Mouse (Mus musculus) megakaryocyte, adult 5-6 weeks (primary cell): ENCODE measurements at regions not wholly inside any gene's neighbourhood (a gene's known extent, or its start where the extent isn't known, plus 50 kb on each side); places are given as distances from the start of the nearest gene placed in this dataset.
"Not testable (repeated sequence)": the region's sequence is repeated elsewhere in the genome, so short reads cannot be mapped to it uniquely, and the experiment has no call there.

Experiments
- ATAC-seq: 2 replicates; pipeline ENCODE4 v1.8.0; 2016; ENCODE audit warnings: mild to moderate bottlenecking, inconsistent platforms; ENCODE audit not compliant: poor library complexity, severe bottlenecking

- ATAC-seq = not testable (repeated sequence)
Measured at GRCm38 (mm10) chr13:11030874-11031273, 670.2 kb upstream of the Chrm3 start.

- ATAC-seq = no peak
Measured at GRCm38 (mm10) chr13:11030381-11030780, 669.7 kb upstream of the Chrm3 start.

- ATAC-seq = no peak
Measured at GRCm38 (mm10) chr13:11025918-11026317, 665.3 kb upstream of the Chrm3 start.

GRCm38 (mm10) chr13:11024441-11024840 lies 663.8 kb upstream of the Chrm3 start:
- ATAC-seq = no peak

GRCm38 (mm10) chr13:11017584-11017983 lies 656.9 kb upstream of the Chrm3 start:
- no peak for ATAC-seq

GRCm38 (mm10) chr13:11005374-11005773 lies 644.7 kb upstream of the Chrm3 start:
- no peak for ATAC-seq

GRCm38 (mm10) chr13:10991151-10991550 lies 630.5 kb upstream of the Chrm3 start:
- ATAC-seq = no peak

GRCm38 (mm10) chr13:10990503-10991025 lies 629.9 kb upstream of the Chrm3 start:
- no peak for ATAC-seq

GRCm38 (mm10) chr13:10989095-10989814 lies 628.6 kb upstream of the Chrm3 start:
- ATAC-seq = no peak

GRCm38 (mm10) chr13:10983736-10984135 lies 623.1 kb upstream of the Chrm3 start:
- ATAC-seq = no peak

- ATAC-seq = no peak
Measured at GRCm38 (mm10) chr13:10982543-10982942, 621.9 kb upstream of the Chrm3 start.

GRCm38 (mm10) chr13:10971932-10972331 lies 611.3 kb upstream of the Chrm3 start:
- no peak for ATAC-seq

GRCm38 (mm10) chr13:10970721-10971120 lies 610.1 kb upstream of the Chrm3 start:
- no peak for ATAC-seq

- ATAC-seq = no peak
Measured at GRCm38 (mm10) chr13:10952923-10953322, 592.3 kb upstream of the Chrm3 start.

GRCm38 (mm10) chr13:10950658-10951057 lies 590.0 kb upstream of the Chrm3 start:
- not testable (repeated sequence) for ATAC-seq

- no peak for ATAC-seq
Measured at GRCm38 (mm10) chr13:10947398-10947797, 586.8 kb upstream of the Chrm3 start.

GRCm38 (mm10) chr13:10943877-10944276 lies 583.2 kb upstream of the Chrm3 start:
- no peak for ATAC-seq

- ATAC-seq = no peak
Measured at GRCm38 (mm10) chr13:10942031-10942655, 581.5 kb upstream of the Chrm3 start.

- ATAC-seq = no peak
Measured at GRCm38 (mm10) chr13:10938233-10938632, 577.6 kb upstream of the Chrm3 start.

GRCm38 (mm10) chr13:10930741-10931140 lies 570.1 kb upstream of the Chrm3 start:
- ATAC-seq = no peak

- ATAC-seq = no peak
Measured at GRCm38 (mm10) chr13:10914377-10914776, 553.7 kb upstream of the Chrm3 start.

- ATAC-seq = no peak
Measured at GRCm38 (mm10) chr13:10909122-10909751, 548.6 kb upstream of the Chrm3 start.
